Mouse (Mus musculus) B cell, adult 67 days (primary cell): ENCODE measurements around the gene Ddb2. TPM values are rescaled to one million over a fixed set of nuclear protein-coding genes. Genes with fewer than 3 reads are reported as not detected.

Source experiments
- total RNA-seq, 2 experiments: library from RNA; stranded (reverse); gene quantifications; 4 replicates each; pipeline ENCODE4 v1.2.4; 2023

Ddb2 gene
- total RNA-seq, result 10 to 100 TPM; 43.1 to 48.0 TPM

GRCm38 (mm10) chr2:91236601-91237510, at the start of gene Ddb2:
Gene Ddb2, minus strand, starts transcription at chr2:91236982.

GRCm38 (mm10) chr2:91264711-91265681, 28.2 kb upstream of the Ddb2 start, which contains the start of gene Arfgap2:
Gene Arfgap2, plus strand, starts transcription at chr2:91264974.

GRCm38 (mm10) chr2:91255661-91256150, 18.9 kb upstream of the Ddb2 start, which contains the start of gene Pacsin3:
Gene Pacsin3, plus strand, starts transcription at chr2:91255954.

GRCm38 (mm10) chr2:91202222-91202971, 34.4 kb downstream of the Ddb2 start, which contains the start of the genes Nr1h3 and Acp2:
Gene Nr1h3, minus strand, starts transcription at chr2:91202834.
Gene Acp2, plus strand, starts transcription at chr2:91202885.

GRCm38 (mm10) chr2:91183711-91184405, 52.9 kb downstream of the Ddb2 start, which contains the start of gene Madd:
Gene Madd, minus strand, starts transcription at chr2:91183837.

Other genes starting within 250 kb of the Ddb2 start
- under 1 TPM in 1 of 2 experiments, not detected in 1; 0.50 TPM for gene Rapsn, start 201.4 kb downstream of the Ddb2 start, total RNA-seq
- 100 to 1,000 TPM; 106 to 137 TPM for gene Psmc3, start 183.0 kb downstream of the Ddb2 start, total RNA-seq
- 10 to 100 TPM; 22.8 to 29.1 TPM for gene Slc39a13, start 166.6 kb downstream of the Ddb2 start, total RNA-seq
- 100 to 1,000 TPM; 114 to 122 TPM for gene Spi1, start 154.6 kb downstream of the Ddb2 start, total RNA-seq
- gene Mybpc3, start 118.8 kb downstream of the Ddb2 start, total RNA-seq, result 1 to 10 TPM in 1 of 2 experiments, under 1 TPM in 1; 0.98 to 1.4 TPM
- gene Madd, start 53.1 kb downstream of the Ddb2 start, total RNA-seq, result 100 to 1,000 TPM; 123 to 125 TPM
- gene Nr1h3, start 34.1 kb downstream of the Ddb2 start, total RNA-seq, result 1 to 10 TPM in 1 of 2 experiments, under 1 TPM in 1; 0.93 to 2.6 TPM
- gene Acp2, start 34.1 kb downstream of the Ddb2 start, total RNA-seq, result 1 to 10 TPM; 4.5 to 5.1 TPM
- gene Pacsin3, start 19.0 kb upstream of the Ddb2 start, total RNA-seq, result 1 to 10 TPM in 1 of 2 experiments, not detected in 1; 1.9 TPM
- 100 to 1,000 TPM; 141 to 161 TPM for gene Arfgap2, start 28.0 kb upstream of the Ddb2 start, total RNA-seq
- gene 1110051M20Rik, start 207.7 kb upstream of the Ddb2 start, total RNA-seq, result 1 to 10 TPM; 6.7 to 6.9 TPM
- gene Lrp4, start 220.5 kb upstream of the Ddb2 start, total RNA-seq, result under 1 TPM; 0.06 to 0.12 TPM